ENCODE assay signal across 9 mouse cellular contexts in genomic region chr11:63132151-63132500, GRCm38 (mm10). TPM values are rescaled to one million over a fixed set of nuclear protein-coding genes. Genes with fewer than 3 reads are reported as not detected.
DNase-seq lines count a peak whose midpoint lies in the region; ATAC-seq and TF ChIP-seq lines count a peak whose summit lies in the region.
"Had no signal": no experiment of that assay in that cellular context is flagged by ENCODE, and none has a peak within 500 bp of the region (broad histone marks: within the 10 kb centered on the region; RNA-seq: fewer than 3 reads in every experiment).

No protein-coding gene starts in this region.

- H3K36me3 ChIP-seq in kidney, adult 2 months (ENCODE audit: control insufficient read depth, insufficient read depth, low read length) = no peaks in the 10 kb centered on the region
- no peaks in the 10 kb centered on the region for H3K36me3 ChIP-seq in hindbrain, embryonic 13.5 days
- H3K36me3 ChIP-seq in midbrain, embryonic 14.5 days (ENCODE audit: control insufficient read depth, insufficient read depth, low read length) = no peaks in the 10 kb centered on the region

- TF ChIP-seq POLR2A in kidney, adult 2 months (IDR thresholded peaks at IDR 0.05; ENCODE audit: low read depth, low read length) = no peak
- no peak for TF ChIP-seq POLR2A in bone marrow macrophage, adult 2 months (IDR thresholded peaks at IDR 0.05; ENCODE audit: borderline replicate concordance, low read depth, low read length)

- H3K4me1 ChIP-seq in kidney, adult 2 months (ENCODE audit: control insufficient read depth, insufficient read depth, low read length) = peaks cover 11% of the 10 kb centered on the region; the same call in 1 of the 2 replicates
- H3K4me1 ChIP-seq in bone marrow macrophage, adult 2 months (ENCODE audit: control insufficient read depth, insufficient read depth, low read length) = peaks cover 47% of the 10 kb centered on the region
- H3K4me1 ChIP-seq in hindbrain, embryonic 13.5 days (replicated peaks) = peaks cover 43% of the 10 kb centered on the region
- peaks cover 17% of the 10 kb centered on the region for H3K4me1 ChIP-seq in midbrain, embryonic 14.5 days (ENCODE audit: control insufficient read depth, insufficient read depth, low read length)

- H3K4me3 ChIP-seq in kidney, adult 2 months (ENCODE audit: insufficient read depth, low read depth, low read length) = peak overlapping the region; percentile 32
- H3K4me3 ChIP-seq in bone marrow macrophage, adult 2 months (ENCODE audit: insufficient read depth, low read length) = peak overlapping the region; percentile 99
- peak overlapping the region; percentile 57 for H3K4me3 ChIP-seq in hindbrain, embryonic 13.5 days
- peak overlapping the region; percentile 48 for H3K4me3 ChIP-seq in midbrain, embryonic 14.5 days (replicated peaks; ENCODE audit: low read depth, low read length)

- ATAC-seq in hindbrain, embryonic 13.5 days (ENCODE audit: low FRiP score) = no peak
- ATAC-seq in midbrain, embryonic 14.5 days (ENCODE audit: low FRiP score, low TSS enrichment) = 0 out of 2 replicates have a peak, but pooled peaks have one; percentile 5

- H3K9me3 ChIP-seq in hindbrain, embryonic 13.5 days = no peaks in the 10 kb centered on the region
- no peaks in the 10 kb centered on the region for H3K9me3 ChIP-seq in midbrain, embryonic 14.5 days (ENCODE audit: control insufficient read depth, low read length)

- TF ChIP-seq CTCF in kidney, adult 2 months (conservative IDR thresholded peaks at IDR 0.05; ENCODE audit: insufficient read depth, insufficient read length, low read depth, low read length) = no peak
- no peak for TF ChIP-seq CTCF in bone marrow macrophage, adult 2 months (IDR thresholded peaks at IDR 0.05; ENCODE audit: low read depth, low read length)

- H3K4me2 ChIP-seq in hindbrain, embryonic 13.5 days = peak overlapping the region; percentile 97
- peak overlapping the region; percentile 96 for H3K4me2 ChIP-seq in midbrain, embryonic 14.5 days (ENCODE audit: low read length)

- no peaks in the 10 kb centered on the region for H3K27me3 ChIP-seq in kidney, adult 2 months (replicated peaks; ENCODE audit: control insufficient read depth, insufficient read depth, low read length)
- peaks cover 71% of the 10 kb centered on the region for H3K27me3 ChIP-seq in hindbrain, embryonic 13.5 days
- peaks cover 43% of the 10 kb centered on the region for H3K27me3 ChIP-seq in midbrain, embryonic 14.5 days (ENCODE audit: control insufficient read depth, insufficient read depth, low read length)
- H3K27me3 ChIP-seq: Patski had no signal

- 2% methylated on average over 11 of the region's 11 CpGs for WGBS in kidney, adult 2 months
- 2% methylated on average over 11 of the region's 11 CpGs for WGBS in hindbrain, embryonic 13.5 days
- under 1% methylated on average over 11 of the region's 11 CpGs for WGBS in midbrain, embryonic 14.5 days

- H3K9ac ChIP-seq in hindbrain, embryonic 13.5 days = peak overlapping the region; percentile 76
- peak overlapping the region; percentile 52 for H3K9ac ChIP-seq in midbrain, embryonic 14.5 days (replicated peaks; ENCODE audit: low read length)

- DNase-seq in kidney, adult 2 months = peak; percentile 10
- DNase-seq in kidney, adult 8-10 months = no peak
- peak; percentile 34 for DNase-seq in midbrain, embryonic 14.5 days
- DNase-seq in gastrocnemius, postnatal 4 days (ENCODE audit: low spot score in 2 of 2) = no peak
- no peak for DNase-seq in spleen, postnatal 4 days (ENCODE audit: low spot score in 2 of 2)
- no peak for DNase-seq in adrenal gland, adult (ENCODE audit: inconsistent age in 2 of 2, low spot score in 1 of 2)

- H3K27ac ChIP-seq in kidney, adult 2 months (ENCODE audit: insufficient read depth, low read depth, low read length) = peak overlapping the region; percentile 75
- peak overlapping the region; percentile 98 for H3K27ac ChIP-seq in bone marrow macrophage, adult 2 months (ENCODE audit: insufficient read depth, low read depth, low read length)
- H3K27ac ChIP-seq in hindbrain, embryonic 13.5 days = peak overlapping the region; percentile 68
- H3K27ac ChIP-seq in midbrain, embryonic 14.5 days (replicated peaks; ENCODE audit: low read depth, low read length) = peak overlapping the region; percentile 52; the same call in 1 of the 2 replicates

RNA-seq across cellular contexts. Expression of gene Pmp22, which starts 3.3 kb away (rescaled TPM):
- polyA plus RNA-seq in kidney, adult 2 months (2012; rRNA removed) = 31.1 and 32.5 TPM in 2 replicates
- polyA plus RNA-seq in bone marrow macrophage, adult 2 months (2012; ENCODE audit: insufficient read depth, insufficient read length, missing spikeins) = 336 and 347 TPM in 2 replicates
- 37.6 and 43.0 TPM in 2 replicates for polyA plus RNA-seq in hindbrain, embryonic 13.5 days (2015; fragmentation: Nextera tagmentation; extraction: Ambion mirVana)
- polyA plus RNA-seq in midbrain, embryonic 14.5 days (2014; fragmentation: Nextera tagmentation; extraction: Ambion mirVana) = 15.7 and 26.4 TPM in 2 replicates
- 100 to 1,000 TPM; 370 to 372 TPM for total RNA-seq in gastrocnemius, postnatal 4 days (2021)

Comparison
In these comparisons a context has a peak if more than half of its experiments do, and no peak if none do; other contexts are left out.
1. DNase-seq: peak in kidney, adult 2 months (single experiment) and midbrain, embryonic 14.5 days (single experiment); none in kidney, adult 8-10 months (0 of 2), gastrocnemius, postnatal 4 days (0 of 2), spleen, postnatal 4 days (0 of 2) and adrenal gland, adult (0 of 2).
2. H3K4me3 ChIP-seq: peak in every context shown above with its lines; median percentile 99 in bone marrow macrophage, adult 2 months; 57 in hindbrain, embryonic 13.5 days; 48 in midbrain, embryonic 14.5 days; 32 in kidney, adult 2 months.
3. Peak in every context shown above with its lines, with median percentiles within 50 percentile points of each other: H3K27ac ChIP-seq.